Mouse (Mus musculus) common myeloid progenitor, adult 5-6 weeks (primary cell): ENCODE data around the gene Cnst. TPM values are rescaled to one million over a fixed set of nuclear protein-coding genes. Genes with fewer than 3 reads are reported as not detected.

ENCODE experiments used
- ATAC-seq: replicated peaks from 2 replicates; pipeline ENCODE4 v1.8.0; 2016; ENCODE audit warnings: low read depth, mild to moderate bottlenecking, moderate TSS enrichment, inconsistent platforms; ENCODE audit not compliant: poor library complexity, severe bottlenecking
- total RNA-seq: library from RNA; stranded (forward); fragments of 200-1000, 187-1606 nt; gene quantifications from 2 replicates; pipeline ENCODE4 v1.2.3, GENCODE M21; 2017

Gene Cnst
- total RNA-seq = 10.0 and 21.4 TPM in 2 replicates

- peak; percentile 95 for ATAC-seq
Observed at GRCm38 (mm10) chr1:179545768-179546550, at the start of gene Cnst, which contains the start of gene Tfb2m. Gene Cnst (plus strand): TSS chr1:179546370. Gene Tfb2m (minus strand): TSS chr1:179546267.

GRCm38 (mm10) chr1:179499257-179499656, 46.9 kb upstream of the Cnst start:
- no peak for ATAC-seq

DNA sequence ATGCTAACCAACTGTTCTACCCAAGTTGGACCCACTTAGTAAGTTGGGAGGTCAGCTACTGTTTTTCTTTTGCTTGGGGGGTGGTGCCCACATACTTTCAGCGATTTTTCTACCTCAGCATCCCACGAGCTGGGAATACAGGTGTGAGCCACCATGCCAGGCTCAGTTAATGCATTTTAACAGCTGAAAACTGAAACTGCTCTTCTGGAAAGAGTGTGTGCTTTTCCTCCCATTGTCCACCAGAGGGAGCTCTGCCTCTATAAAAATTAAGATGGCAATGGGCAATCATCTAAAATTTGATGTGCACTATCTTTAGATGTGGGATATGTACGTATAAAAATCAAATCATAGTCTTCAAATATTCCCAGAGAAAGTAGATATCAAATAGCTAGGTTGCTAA, 43.6 kb upstream of the Cnst start:
- peak; percentile 71; the same call in 1 of the 2 replicates for ATAC-seq

- ATAC-seq = peak; percentile 73
Observed at GRCm38 (mm10) chr1:179506530-179507315, 39.4 kb upstream of the Cnst start.

- ATAC-seq = no peak
Observed at GRCm38 (mm10) chr1:179510546-179511340, 35.4 kb upstream of the Cnst start.

GRCm38 (mm10) chr1:179511895-179512294, 34.3 kb upstream of the Cnst start:
- no peak for ATAC-seq

- ATAC-seq = peak; percentile 66
Observed at GRCm38 (mm10) chr1:179516941-179517712, 29.0 kb upstream of the Cnst start.

GRCm38 (mm10) chr1:179517713-179518465, 28.3 kb upstream of the Cnst start, which contains the start of gene Smyd3:
Gene Smyd3 (minus strand): TSS chr1:179518041.
- ATAC-seq = peak; percentile 86

DNA sequence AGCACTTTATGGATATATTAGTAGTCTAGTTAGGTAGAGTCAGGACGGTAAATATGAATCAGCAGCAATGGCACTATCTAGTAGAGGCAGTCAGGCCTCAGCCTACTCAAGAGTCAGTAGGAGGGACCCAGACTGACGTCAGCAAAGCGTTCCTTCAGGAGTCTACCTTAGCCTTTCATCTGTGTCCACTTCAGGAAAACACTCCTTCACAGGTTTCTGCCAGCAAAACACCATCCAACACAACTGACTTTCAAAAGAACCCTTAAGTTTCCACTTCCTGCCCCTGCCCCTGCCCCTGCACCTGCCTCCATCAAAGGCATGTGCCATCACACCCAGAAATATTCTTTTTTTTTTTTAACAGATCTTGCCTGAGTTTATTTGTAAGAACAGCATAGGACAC, 26.3 kb upstream of the Cnst start:
- ATAC-seq = no peak

DNA sequence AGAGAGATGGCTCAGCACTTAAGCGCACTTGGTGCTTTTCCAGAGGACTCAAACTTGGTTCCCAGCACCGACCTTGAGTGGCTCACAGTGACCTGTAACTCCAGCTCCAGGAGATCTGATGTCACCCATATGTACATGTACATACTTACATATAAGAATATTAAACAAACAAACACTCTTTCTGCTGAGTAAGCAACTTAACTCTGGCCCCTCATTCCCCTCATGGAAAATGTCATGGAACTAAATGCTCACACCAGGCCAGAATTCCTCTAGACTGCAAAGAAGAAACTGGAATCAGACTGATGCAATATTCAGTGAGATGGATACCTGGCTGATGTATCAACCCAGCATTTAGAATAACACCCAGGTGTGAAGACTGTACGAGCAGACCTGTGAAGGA, 7.1 kb upstream of the Cnst start:
- no peak for ATAC-seq

DNA sequence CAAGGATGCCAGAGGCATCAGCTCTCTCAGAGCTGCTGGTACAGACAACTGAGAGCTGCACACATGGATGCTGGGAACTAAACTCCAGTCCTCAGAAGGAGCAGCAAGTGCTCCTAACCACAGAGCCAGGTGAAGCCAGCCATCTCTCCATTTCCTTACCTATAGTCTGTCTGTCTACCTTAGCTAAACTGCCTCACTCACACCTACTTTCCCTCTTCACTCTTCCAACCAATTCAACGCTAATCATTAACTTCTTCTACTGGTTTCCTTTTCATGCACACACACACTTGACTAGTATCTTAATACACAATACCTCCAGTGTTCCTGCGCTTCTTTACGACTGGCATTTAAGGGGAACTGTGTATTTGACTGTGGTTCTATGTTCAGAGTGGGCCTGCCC, 6.3 kb upstream of the Cnst start:
- ATAC-seq = no peak

DNA sequence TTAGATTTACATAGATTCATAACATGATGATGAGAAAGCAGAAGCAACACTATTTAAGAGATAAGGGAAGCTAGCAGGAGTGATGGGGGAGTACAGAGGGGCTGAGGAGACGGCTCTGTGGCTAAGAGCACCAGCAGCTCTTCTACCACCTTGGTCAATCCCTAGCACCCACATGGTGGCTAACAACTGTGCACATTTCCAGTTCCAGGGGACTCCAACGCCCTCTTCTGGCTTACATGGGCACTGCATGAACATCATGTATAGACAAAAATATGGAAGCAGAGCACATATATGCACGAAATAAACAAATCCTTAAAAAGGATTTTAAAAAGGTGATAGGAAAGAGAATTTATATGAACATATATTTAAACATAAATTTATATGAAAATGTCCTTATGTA, 4.7 kb upstream of the Cnst start:
- no peak for ATAC-seq

- peak; percentile 53 for ATAC-seq
Observed at GRCm38 (mm10) chr1:179546551-179546917, 364 bp downstream of the Cnst start.

DNA sequence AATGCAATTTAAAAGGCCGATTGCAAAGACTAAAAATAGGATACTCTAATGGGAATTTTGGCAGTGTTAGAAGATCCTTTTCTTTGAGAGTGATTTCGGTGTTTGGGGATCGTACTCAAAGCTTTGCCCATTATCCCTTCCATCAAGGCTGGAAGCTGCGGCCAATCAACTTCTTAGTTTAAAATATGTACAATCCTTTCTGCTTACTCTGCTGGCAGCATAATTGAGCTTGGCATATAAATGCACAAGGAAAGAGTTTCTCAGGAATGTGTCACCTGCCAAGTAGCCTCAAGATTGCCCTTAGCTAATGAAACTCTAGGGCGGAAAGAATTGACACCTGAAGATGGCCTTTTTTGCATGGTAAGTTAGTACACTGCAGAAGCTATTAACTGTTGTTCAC, 1.0 kb downstream of the Cnst start:
- no peak for ATAC-seq

DNA sequence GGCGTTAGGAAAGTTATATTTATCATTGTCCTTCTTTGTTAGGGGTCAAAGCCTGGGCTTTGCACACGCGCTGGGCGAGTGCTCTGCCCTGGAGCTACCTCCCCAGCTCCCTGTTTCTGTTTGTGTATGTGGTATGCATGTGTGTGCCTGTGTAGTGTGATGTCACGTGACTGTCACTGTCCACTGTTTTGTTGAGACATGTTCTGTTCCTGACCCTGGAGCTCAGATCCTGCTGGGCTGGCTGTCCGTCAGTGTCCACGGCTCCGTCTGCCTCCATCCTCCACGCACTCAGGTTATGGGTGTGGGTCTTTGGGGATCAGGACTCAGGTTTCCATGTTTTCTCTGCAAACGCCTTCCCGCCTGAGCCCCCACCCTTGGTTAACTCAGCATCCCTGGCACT, 2.0 kb downstream of the Cnst start:
- ATAC-seq = no peak

GRCm38 (mm10) chr1:179548996-179549752, 3.0 kb downstream of the Cnst start:
- ATAC-seq = no peak

DNA sequence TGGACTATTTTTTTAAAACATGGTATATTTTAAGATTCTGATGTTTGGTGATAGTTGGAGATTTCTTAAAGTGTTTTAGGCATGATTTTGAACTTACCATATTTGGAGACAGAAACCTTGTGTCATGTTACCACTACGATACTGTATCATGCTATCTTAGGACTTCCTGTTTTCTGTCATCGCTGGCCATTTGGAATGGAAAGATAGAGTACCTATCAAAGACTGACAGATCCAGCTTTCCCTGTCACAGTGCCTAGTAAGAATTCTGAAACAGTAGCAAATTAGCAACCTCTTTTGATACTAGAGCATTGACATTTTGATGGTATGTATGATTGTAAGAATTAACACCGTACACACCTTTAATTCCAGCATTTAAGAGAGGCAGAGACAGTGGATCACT, 5.2 kb downstream of the Cnst start:
- peak; percentile 59 for ATAC-seq

DNA sequence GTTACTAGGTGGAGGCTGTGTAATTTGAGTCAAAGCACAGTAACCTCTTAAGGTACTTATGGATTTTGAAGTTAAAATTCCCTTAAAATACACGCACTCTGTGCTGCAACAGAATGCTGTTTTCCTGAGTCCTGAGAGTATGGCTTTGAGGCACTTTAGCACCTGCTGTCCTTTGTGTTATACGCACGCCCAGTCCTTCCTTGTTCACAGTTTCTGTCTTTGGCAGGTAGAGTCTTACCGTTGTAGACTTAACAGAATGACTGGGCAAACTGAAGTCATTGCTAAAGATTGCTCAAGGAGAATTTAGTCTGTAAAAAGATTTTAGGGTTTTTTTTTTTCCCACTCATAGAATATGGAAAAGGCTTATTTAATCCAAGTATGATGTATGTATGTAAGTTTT, 5.8 kb downstream of the Cnst start:
- ATAC-seq = no peak
